Mouse (Mus musculus): ENCODE measurements around the gene Tceanc2. TPM values are rescaled to one million over a fixed set of nuclear protein-coding genes. Genes with fewer than 3 reads are reported as not detected.

The Tceanc2 gene
- polyA plus RNA-seq (2012; rRNA removed), result 5.7 and 7.1 TPM in 2 replicates

DNA sequence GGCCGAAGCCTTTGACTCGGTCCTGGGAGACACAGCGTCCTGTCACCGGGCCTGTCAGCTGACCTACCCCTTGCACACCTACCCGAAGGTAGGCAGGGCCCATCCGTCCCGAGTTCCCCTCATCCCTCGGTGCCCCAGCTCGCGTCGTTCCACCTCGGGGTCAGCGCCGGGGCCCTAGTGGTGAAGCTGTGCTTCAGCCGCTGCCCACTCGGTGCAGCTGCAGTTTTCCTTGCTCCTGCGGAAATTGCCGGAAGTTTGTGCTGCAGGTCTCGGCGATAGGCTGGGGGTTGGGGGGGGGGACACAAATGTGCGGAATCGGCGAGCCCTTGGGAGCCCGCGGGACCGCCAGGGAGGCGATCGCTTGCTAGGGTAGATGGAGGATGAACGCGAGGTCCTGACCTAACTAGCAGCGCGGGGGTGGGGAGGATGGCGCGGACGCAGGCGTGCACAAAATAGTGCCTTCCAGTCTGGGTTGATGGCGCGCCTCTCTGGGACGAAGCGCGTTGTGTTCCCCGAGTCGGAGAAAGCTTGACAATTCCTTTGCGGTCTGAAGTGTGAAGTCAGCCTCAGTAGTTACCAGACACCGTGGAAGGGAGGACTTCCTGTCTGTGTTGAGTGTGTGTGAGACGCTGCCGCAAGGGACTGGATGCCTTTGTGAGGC is at the start of gene Tceanc2:
TSS of gene Tceanc2 (minus strand) at position 287 of the 661 bp plus-strand sequence.
- under 1% methylated on average over 47 of the region's 47 CpGs for WGBS
- DNase-seq (ENCODE audit: low read depth, low spot score), result no peak

DNA sequence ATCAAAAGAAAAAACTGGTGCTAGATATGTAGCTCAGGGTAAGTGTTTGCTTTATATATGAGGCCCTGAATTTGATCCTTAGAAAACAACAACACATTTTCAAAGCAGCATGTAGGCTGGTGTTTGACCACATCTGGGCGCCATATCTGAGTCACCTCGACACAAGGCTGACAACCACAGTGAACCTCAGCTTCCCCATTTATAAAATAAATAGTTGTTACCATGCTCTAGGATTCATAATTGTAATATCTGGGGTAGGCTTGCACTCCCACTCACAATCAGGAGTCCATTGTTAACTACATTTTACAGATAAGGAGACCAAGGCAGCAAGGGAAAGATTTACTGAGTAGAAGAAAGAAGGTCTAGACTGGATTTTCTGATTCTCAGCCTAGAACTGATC is 47.4 kb upstream of the Tceanc2 start:
- WGBS, result 81% methylated on average over 2 of the region's 2 CpGs
- DNase-seq (ENCODE audit: low read depth, low spot score), result no peak

DNA sequence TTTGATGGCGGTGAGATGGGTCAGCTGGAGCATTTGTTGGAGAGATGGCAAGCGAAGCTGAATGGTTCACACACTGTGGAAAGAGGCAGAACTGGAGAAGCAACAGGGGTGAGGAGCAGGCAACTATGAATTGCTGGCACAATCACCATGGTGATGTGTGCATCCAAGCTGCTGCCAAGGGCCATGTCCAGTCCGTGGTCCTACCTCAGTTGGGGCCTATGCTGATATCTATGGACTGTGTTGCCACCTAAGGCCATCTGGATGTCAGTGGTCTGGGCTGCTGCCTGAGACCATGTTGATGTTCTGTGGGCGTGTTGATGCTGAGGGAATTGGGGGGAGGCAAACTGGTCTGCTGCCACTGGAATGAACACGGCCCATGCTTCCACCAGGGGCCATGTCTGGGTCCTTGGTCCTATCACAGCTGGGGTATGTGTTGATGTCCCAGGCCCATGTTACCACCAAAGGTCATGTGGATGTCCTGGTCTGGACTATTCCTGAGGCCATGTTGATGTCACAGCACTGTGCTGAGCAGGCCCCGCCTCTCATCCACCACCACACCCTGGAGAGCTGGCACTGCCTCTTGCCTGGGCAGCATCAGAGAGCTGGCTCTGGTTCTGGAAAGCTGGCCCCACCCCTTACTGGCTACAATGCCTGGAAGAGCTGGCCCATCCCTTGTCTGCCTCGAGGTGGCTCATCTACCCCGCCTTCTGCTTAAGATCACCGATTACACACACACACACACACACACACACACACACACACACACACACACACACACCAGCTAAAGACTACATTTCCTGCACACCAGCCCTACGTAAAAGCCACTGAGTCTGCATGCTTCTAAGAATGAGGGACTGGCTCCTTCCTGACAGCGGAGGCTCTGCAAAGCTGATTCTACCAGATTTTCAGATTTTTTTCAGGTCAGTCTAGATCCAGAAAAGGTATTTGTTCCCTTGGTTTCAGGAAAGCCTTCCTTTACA is 44.6 kb upstream of the Tceanc2 start:
- DNase-seq (ENCODE audit: low read depth, low spot score), result peak; percentile 64
- 50% methylated on average over 11 of the region's 11 CpGs for WGBS

DNA sequence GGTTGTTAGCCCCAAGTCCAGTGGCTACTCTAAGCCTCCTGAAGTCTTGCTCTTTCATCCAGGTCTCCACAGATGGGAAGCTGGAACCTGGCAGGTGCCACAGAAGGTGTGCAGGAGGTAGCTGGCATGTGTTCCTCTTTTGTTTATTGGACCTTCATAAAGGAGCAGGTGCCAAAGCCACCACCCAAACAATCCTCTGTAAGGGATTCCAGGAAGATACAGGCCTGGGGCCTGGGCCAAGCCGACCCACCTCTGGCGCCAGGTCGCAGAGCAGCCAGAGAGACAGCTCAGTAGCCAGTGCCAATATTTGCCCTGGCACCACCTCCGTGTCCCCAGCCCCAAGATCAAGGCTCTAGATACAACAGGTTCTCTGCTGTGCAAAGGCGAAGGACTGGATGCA is 42.6 kb upstream of the Tceanc2 start:
- 29% methylated on average over 5 of the region's 5 CpGs for WGBS
- DNase-seq (ENCODE audit: low read depth, low spot score), result peak; percentile 58

DNA sequence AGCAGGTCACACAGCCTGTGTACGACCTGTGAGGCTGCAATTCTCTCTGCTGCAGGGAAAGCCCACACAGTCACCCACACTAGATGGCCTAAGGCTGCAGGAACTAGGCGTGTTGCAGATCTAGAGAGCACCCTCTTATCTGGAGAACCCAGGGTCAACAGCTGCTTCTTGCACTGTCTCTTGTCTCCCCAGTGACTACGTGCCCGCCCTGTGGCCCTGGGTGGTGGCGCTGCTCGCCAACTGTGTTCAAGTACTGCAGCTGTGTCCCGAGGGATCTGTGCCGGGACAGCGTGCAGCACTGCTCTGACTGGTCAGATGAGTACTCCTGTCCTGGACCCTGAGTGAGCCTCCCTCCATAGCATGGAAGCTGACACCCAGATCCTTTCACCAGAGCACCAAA is 38.7 kb upstream of the Tceanc2 start:
- no peak for DNase-seq (ENCODE audit: low read depth, low spot score)
- 58% methylated on average over 9 of the region's 9 CpGs for WGBS

DNA sequence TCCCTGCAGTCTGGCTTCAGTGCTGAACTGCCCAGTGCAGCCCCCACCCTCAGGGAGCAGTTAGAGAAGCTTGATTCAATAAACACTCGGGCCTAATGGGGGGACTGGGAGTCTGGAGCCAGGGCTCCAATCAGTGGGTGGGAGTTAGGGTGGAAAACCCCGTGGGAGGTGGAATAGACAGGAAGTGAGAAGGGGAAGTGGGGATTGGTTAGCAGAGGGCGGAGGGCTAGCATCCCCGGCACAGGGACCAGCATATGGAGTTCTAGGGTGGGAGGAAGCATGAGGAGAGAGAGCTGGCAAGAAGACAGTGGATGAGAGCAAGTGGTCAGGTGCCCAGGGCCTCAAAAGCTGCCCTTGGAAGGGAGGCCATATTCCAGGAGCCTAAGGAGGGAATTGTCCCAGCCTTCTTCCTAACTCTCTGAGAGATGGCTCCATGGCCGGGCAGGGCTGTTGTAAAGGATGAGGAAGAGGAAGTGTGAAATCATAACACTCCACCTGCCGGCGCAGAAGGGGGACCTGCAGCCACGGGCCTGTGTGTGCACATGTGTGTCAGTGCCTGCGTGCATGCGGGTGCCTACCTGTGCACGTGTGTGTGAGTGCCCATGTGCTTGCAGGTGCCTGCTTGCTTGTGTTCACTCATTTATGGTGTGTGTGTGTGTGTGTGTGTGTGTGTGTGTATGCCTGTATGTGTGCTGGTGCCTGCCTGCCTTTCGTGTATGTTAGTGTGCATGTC is 34.5 kb upstream of the Tceanc2 start:
- 46% methylated on average over 12 of the region's 12 CpGs for WGBS
- DNase-seq (ENCODE audit: low read depth, low spot score), result no peak

DNA sequence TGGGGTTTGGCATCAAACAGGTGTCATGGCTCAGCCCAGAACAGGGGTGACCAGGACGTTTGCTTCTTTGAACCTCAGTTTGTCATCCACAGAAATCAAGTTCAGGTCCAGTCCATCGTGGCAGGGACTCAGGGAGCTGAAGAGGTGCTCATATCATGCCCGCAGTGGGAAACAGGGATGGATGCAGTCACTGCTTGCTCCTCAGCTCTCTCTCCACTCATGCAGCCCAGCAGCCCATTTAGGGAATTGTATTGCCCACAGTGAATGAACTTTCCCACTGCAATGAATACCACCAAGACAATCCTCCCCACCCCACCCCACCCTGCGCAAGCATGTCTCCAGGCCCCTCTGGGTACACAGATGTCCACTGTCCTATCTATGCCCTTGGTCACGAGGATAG is 33.0 kb upstream of the Tceanc2 start:
- 79% methylated on average over 5 of the region's 5 CpGs for WGBS

DNA sequence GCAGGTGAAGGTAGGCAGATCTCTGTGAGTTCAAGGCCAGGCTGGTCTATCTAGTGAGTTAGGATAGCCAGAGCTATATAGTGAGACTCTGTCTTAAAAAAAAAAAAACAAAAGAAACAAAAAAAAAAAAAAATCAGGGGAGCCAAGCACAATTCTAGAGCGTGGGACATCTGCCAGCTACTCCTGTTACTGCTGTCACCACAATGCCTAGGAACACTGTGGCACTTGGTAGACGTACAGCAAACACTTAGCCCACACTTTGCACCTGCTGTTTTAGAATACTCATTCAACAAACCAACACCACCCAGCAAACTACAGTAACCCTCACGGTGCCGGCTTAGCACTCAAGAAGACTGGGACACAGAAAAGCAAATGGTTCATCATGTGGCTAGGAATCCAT is 32.5 kb upstream of the Tceanc2 start:
- 28% methylated on average over 4 of the region's 4 CpGs for WGBS

More for the DNA sequence above, 33.0 kb upstream of the Tceanc2 start:
- DNase-seq (ENCODE audit: low read depth, low spot score), result no peak

DNA sequence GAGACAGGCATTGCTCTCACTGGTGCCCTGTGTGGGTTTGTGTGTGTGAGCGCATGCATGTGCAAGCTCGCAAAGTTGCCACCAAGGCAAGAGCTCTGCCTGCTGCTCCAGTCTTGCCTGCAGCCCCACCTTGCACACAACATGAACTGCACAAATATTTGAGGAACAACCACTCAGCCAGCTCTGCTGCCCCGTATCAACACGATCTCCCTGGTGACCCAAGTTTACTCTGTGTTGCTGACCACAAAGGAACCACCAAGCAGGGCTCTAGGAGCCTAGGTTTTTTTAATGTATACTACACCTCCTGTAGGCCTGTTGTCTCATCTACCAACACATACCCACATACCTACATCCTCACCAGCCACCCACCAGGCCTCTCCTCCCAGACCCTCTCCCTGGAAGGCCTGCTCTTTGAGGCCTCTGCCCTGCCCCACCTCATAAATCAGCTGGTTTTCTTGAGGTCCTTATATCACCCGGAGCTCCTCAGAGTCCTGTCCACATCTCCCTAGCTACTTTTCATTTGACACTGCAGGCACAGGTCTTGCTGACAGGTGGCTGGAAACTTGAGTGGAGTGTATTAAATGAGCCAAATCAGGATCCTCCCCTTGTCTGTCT is 31.7 kb upstream of the Tceanc2 start:
- no peak for DNase-seq (ENCODE audit: low read depth, low spot score)
- WGBS, result 21% methylated on average over 5 of the region's 5 CpGs

More for the DNA sequence above, 32.5 kb upstream of the Tceanc2 start:
- DNase-seq (ENCODE audit: low read depth, low spot score), result no peak

DNA sequence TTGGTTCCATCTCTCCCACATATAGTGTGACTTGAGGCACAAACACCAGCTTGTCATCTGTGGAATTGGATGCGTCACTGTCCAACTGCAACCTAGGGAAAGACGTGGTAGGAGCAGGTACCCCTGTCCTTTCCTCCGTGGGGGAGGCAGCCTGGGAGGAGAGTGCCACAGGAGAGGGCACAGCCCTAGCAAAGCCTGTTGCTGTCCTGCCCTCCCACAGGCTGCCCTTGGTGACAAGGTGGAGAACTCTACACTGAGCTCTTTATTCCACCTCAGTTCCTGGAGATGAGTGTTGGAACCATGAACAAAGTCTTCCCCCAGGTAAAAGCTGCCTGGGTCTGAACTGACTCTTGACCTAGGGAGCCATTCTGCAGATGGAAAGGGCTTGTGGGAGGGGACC is 30.0 kb upstream of the Tceanc2 start, which contains the start of gene Ldlrad1:
TSS of gene Ldlrad1 (plus strand) at position 301 of the 400 bp plus-strand sequence.
- no peak for DNase-seq (ENCODE audit: low read depth, low spot score)
- 89% methylated on average over 3 of the region's 3 CpGs for WGBS

DNA sequence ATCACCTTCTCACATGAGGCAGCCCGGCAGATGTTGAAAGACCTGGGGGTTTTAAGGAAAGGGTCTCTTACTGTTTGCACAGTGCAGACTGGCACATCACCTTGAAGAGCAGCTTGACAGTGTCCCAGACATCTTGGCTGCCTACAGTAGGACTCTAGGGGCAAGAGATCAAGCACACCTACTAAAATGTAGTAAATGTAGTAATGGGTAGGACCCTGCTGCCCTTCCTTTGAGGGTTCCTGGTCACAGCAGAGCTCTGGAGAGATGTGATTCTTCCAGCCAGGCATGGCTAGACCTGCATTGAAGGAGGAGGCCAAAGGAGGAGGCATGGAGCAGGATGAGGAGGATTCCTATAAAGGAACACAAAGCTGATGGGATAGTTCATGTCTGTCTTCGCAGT is 28.1 kb upstream of the Tceanc2 start:
- 98% methylated on average over 2 of the region's 2 CpGs for WGBS
- DNase-seq (ENCODE audit: low read depth, low spot score), result no peak

DNA sequence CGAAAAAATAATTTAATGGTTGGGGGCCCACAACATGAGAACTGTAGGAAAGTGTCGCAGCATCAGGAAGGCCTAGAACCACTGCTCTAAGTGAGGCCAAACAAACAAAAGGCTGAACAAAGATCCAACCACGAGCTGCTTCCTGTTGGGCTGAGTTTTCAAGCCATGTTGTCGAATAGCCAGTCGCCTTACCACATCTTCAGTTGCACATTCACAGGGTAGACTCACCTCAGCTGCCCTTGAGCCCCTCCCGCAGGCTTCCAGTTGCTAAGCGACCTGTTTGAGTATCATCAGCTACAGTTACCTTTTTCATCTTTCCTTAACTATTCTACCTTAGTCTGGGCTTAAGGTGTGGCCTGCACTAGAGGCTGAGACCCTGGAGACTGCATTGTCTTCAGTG is 24.1 kb upstream of the Tceanc2 start:
- no peak for DNase-seq (ENCODE audit: low read depth, low spot score)
- WGBS, result 66% methylated on average over 7 of the region's 7 CpGs

DNA sequence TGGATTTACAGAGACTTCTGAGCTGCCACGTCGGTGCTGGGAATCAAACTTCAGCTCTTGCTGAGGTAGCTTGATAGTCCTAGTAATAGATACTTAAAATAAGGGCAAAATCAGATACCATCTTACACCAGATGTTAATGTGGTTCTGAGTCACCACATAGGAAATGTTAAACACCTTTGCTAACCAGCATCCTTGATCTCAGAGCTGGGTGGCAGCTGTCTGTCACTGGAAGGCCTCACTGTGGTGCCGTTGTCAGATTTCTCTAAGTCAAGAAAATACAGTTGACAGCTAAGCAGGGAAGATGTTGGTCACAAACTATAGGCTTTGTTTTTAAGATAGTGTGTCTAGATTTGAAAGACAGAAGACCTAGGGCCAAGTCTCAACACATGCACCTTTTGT is 22.9 kb upstream of the Tceanc2 start:
- 93% methylated on average over 3 of the region's 3 CpGs for WGBS
- no peak for DNase-seq (ENCODE audit: low read depth, low spot score)

DNA sequence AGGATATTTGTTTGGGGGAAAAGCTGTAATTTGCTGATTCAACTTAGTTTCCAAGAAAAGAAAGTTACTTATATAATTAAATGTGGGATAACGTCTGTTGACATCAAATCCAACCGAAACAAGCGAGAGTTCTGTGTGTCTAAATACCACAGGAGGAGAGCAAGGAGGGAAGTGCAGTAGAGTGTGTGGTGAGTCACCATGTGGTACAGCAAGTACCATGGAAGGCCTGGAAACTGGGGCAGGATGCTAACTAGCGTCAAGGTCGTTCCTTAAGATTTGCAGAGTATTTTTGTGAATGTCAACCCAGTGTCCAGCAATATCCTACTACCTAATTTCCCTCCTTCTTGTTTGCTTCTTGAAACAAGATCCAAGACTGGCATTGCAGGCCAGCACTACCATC is 19.2 kb upstream of the Tceanc2 start:
- DNase-seq (ENCODE audit: low read depth, low spot score), result no peak
- 93% methylated on average over 5 of the region's 5 CpGs for WGBS

DNA sequence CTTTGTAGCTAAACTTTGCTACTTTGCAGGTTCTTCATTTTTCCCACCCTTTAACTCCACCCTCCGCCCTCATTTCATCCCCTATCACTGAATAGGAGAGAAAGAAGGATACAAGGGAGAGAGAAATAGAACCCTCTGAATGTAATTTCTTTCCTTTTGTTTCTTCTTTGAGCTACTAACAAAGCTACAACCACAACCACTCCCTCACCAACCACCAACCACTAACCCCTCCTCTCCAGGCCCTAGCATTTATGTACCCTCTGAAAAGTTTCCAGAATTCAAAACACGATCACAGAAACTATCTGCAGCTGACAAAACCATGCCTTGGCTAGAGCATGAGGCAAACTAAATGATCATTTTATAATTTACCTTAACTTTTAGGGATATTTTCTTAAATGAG is 17.5 kb upstream of the Tceanc2 start:
- whole genome bisulfite sequencing, result 84% methylated on average over 2 of the region's 2 CpGs
- no peak for DNase-seq (ENCODE audit: low read depth, low spot score)

DNA sequence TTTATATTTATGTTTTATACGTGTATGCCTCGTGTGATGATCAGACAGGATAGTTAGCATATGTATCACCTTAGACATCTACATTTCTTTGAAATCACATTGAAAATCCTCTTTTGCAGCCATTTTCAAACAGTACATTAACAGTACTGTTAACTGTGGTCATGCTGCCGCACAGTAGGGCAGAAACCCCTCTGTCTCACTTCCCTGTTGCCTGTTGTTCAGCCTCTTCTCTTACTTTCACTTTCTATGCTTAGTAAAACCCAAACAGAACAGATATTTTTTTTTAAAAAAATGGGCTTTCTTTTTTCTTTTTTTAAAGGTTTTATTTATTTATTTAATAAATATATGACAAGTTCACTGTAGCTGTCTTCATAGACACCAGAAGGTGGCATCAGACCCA is 14.9 kb upstream of the Tceanc2 start:
- WGBS, result 95% methylated on average over 3 of the region's 3 CpGs
- DNase-seq (ENCODE audit: low read depth, low spot score), result no peak

DNA sequence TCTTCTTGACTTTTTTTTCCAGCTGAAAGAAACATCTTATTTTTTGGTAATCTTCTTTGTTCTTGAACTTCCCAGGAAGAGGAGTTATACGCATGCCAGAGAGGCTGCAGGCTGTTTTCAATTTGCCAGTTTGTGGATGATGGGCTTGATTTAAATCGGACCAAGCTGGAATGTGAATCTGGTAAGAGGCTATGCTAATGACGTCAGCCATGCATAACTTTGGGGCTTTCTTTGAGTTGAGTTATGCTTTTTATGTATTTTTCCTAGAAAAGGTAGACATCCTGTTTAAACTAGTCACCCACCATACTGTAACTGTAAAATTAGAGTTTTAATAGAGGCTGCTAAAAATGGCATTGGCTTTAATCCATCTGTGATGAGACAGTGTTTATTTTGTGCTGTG is 6.8 kb upstream of the Tceanc2 start:
- no peak for DNase-seq (ENCODE audit: low read depth, low spot score)
- 75% methylated on average over 3 of the region's 3 CpGs for WGBS

DNA sequence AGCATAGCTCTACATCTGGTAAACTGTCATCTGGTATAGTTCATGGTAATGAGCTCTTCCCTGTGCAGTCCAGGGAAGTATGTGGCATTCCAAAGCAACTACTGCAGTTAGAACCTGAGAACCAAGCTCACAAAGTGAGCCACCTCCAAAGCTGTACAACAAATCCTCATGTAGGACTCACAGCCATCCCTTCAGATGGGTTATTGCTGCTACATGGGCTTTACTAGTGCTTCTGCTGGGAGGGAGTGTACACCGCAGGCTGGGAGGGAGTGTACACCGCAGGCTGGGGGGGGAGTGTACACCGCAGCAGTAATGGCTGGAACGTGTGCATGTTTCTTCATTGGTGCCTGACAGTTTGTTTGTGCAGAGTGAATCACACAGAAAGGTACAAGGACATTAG is 4.3 kb upstream of the Tceanc2 start:
- 49% methylated on average over 4 of the region's 4 CpGs for WGBS
- DNase-seq (ENCODE audit: low read depth, low spot score), result no peak

DNA sequence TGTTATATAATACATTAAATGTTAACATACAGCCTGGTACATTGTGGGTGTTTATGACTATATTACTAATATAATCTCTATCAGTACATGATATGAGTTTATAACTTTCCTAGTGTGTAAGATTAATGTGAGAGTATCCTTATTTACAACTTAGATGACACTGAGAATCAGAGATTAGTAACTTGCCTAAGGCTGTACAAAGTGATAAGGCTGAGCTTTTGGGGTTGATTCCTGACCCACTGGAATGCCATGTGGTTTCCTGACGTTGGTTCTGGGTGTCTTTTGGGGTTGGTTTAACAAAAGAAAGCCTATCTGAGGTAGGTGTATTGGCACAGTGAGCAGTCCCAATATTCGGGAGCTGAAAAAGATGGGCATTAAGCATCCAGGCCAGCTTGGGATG is 3.9 kb upstream of the Tceanc2 start:
- 40% methylated on average over 2 of the region's 2 CpGs for WGBS
- DNase-seq (ENCODE audit: low read depth, low spot score), result no peak

DNA sequence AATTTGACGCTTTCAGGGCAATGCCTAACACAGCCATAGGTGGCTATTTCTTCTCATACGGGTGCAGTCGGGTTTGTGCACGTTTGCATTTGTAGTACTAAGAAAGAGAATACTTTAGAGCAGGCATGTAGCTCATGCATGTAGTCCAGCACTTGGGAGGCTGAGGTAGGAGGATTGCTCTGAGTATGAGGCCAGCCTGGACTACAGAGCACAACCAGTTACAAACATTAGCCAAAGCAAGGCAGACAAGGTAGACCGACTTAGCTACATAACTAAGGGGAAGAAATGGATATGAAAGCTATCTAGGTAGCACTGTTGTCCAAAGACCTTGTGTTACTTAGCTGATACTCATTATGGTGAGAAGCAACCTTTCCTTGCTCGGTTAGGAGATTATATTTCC is 3.0 kb upstream of the Tceanc2 start:
- no peak for DNase-seq (ENCODE audit: low read depth, low spot score)
- WGBS, result 66% methylated on average over 6 of the region's 6 CpGs

Measured in large intestine, adult 2 months (tissue).